Mouse (Mus musculus) CH12F3 (cell line): ENCODE results near the gene Ttc23l.

ENCODE experiments used
- in situ Hi-C: fragments of 300-500 bp; cut with MboI; formaldehyde crosslinking; loops from 2 replicates; pipeline ENCODE4 v1.14.3; 2020; ENCODE audit warnings: low sequenced_read_pairs

Gene Ttc23l

GRCm38 (mm10) chr15:10525896-10526295 is 32.6 kb downstream of the Ttc23l start:
- in situ Hi-C loops = no loop called here

- in situ Hi-C loops = no loop called here
Measured at GRCm38 (mm10) chr15:10515166-10515565, 43.3 kb downstream of the Ttc23l start.

DNA sequence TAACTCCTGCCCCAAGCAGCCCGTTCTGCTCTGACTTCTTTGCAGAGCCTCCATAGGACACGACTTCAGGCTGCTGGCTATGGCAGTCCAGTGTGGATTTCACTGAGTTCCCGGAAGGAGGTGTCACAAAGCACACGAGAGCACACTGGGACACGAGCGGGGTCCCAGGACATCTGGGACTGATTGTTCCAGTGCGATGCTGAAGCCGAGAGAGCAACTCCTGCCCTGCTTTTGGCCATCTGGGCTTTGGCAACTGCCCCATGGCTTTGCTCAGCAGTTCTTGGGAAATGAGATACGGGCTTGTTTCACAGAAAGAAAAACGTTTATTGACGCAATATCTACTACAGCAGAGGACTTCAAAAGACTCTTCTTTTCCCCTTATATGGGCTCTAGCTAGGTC is 52.4 kb downstream of the Ttc23l start:
- in situ Hi-C loops = no loop called here

- in situ Hi-C loops = no loop called here
Measured at GRCm38 (mm10) chr15:10500838-10501719, 57.4 kb downstream of the Ttc23l start.

GRCm38 (mm10) chr15:10500035-10500434 is 58.4 kb downstream of the Ttc23l start:
- in situ Hi-C loops = no loop called here

- in situ Hi-C loops = loop anchor here (10.0 to 25.0 kb wide), 2 partner anchors 395 to 888 kb away; partner anchors contain the start of gene Tars
Measured at GRCm38 (mm10) chr15:10499593-10499992, 58.9 kb downstream of the Ttc23l start.

GRCm38 (mm10) chr15:10496696-10497095 is 61.8 kb downstream of the Ttc23l start:
- in situ Hi-C loops = loop anchor here (10.0 to 25.0 kb wide), 2 partner anchors 398 to 891 kb away; partner anchors contain the start of gene Tars

DNA sequence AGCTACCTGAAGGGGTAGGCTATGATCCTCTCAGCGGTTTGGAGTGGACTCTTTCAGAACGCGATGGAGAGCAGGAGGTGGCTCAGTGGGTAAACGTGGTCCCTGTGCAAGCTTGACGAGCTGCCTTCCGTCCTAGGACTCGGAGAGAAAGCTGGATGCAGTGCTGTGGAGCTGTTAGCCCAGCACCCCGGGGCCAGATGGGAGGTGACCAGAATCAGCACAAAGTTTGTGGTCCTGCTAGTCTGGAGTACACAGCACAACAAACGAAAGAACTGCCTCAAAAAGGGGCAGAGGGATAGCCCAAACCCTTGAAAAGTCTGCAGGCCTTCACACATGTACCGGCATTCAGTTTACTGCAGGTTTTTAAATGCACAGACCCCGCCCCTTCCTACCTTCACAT is 62.5 kb downstream of the Ttc23l start:
- in situ Hi-C loops = loop anchor here (10.0 to 25.0 kb wide), 2 partner anchors 399 to 891 kb away; partner anchors contain the start of gene Tars

- in situ Hi-C loops = loop anchor here (10.0 to 25.0 kb wide), 2 partner anchors 405 to 897 kb away; partner anchors contain the start of gene Tars
Measured at GRCm38 (mm10) chr15:10490101-10490500, 68.4 kb downstream of the Ttc23l start.

GRCm38 (mm10) chr15:10487246-10487645 is 71.2 kb downstream of the Ttc23l start:
- in situ Hi-C loops = loop anchor here (25.0 kb wide), 1 partner anchor 900 kb away; the partner anchor contains the start of gene Tars

DNA sequence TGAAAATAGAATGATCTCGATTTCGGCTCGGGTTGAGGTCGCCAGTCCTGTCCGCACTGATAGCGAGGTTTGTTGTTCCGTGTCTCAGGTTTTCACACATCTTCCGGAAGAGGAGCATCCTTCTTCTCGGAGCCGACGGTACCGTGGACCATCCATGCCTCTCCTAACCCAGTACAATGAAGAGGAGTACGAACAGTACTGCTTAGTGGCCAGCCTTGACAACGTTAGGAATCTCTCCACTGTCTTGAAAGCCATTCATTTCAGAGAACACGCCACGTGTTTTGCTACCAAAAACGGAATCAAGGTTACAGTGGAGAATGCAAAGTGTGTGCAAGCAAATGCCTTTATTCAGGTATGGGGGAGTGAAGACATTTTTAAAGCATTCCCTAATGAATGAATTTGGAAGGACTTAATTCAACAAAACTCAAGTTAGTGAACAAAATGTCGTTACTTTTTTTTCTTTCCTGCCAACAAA is 72.1 kb downstream of the Ttc23l start:
- in situ Hi-C loops = loop anchor here (25.0 kb wide), 1 partner anchor 901 kb away; the partner anchor contains the start of gene Tars

GRCm38 (mm10) chr15:10485484-10486364 is 72.7 kb downstream of the Ttc23l start, which contains the start of the genes Brix1 and Rad1:
Gene Brix1 (minus strand): TSS chr15:10485947.
Gene Rad1 (plus strand): TSS chr15:10486018.
- in situ Hi-C loops = loop anchor here (25.0 kb wide), 1 partner anchor 902 kb away; the partner anchor contains the start of gene Tars

GRCm38 (mm10) chr15:10470941-10471340 is 87.5 kb downstream of the Ttc23l start:
- in situ Hi-C loops = no loop called here

- in situ Hi-C loops = no loop called here
Measured at GRCm38 (mm10) chr15:10470151-10470831, 88.2 kb downstream of the Ttc23l start, which contains the start of gene Dnajc21. Gene Dnajc21 (minus strand): TSS chr15:10470516.

DNA sequence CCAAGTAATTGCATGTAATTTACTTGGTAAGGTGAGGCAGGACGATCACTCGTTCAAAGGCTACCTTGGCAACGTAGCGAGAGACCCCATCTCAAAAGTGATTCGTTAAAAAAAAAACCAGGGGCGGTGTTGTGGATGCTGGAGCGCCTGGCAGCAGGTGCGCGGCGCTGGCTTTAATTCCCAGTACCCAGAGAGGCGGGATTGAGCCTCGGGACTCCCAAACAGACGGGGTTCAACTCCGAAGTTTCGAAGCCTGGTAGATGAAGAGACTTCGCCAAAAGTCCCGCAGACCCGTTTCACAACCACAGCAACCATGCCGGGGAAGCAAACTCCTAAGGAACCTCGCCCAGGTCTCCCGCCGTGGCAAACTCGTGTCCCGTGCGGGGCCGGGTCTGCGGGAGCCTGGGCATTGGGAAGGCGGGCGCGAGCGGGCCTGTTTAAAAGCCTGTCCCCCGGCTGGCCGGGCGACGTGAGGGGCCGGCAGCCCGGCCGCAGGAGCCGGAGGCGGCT is 88.8 kb downstream of the Ttc23l start:
- in situ Hi-C loops = no loop called here

DNA sequence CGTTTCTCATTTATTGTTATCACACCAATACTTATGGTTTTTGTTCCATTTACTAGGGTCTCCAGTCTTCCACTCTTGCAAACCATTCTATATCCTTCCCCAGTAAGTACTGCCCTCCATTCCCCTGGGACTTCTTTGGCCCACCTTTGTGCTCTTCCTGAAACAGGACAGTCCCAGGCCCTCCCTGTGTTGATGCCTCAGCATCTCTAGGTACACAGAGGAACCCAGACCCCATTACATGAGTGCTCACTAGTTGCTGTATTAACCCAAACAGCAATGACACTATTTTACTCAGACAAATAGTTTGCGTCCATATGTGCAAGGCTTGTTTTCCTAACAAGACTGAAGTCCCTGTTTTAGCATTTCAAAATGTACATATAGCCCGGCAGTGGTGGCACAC is 89.7 kb downstream of the Ttc23l start:
- in situ Hi-C loops = no loop called here

- in situ Hi-C loops = no loop called here
Measured at GRCm38 (mm10) chr15:10464678-10465077, 93.8 kb downstream of the Ttc23l start.

DNA sequence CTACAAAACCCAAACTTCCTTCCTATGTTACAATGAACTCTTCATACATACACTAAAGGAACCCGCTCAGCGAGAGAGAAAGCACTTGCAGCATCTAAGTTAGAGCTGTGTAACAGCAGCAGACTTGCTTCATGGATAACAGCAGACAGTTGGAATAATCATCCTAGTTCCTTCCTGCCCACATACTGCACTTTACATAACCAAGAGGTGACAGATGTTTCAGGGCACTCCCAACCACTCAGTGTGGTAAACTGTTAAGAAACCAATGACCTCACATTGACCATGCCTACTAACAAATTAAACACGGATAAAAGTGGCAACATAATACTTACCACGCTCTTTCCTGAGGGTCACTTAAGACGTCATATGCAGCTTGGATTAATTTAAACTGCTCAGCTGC is 94.9 kb downstream of the Ttc23l start:
- in situ Hi-C loops = no loop called here

DNA sequence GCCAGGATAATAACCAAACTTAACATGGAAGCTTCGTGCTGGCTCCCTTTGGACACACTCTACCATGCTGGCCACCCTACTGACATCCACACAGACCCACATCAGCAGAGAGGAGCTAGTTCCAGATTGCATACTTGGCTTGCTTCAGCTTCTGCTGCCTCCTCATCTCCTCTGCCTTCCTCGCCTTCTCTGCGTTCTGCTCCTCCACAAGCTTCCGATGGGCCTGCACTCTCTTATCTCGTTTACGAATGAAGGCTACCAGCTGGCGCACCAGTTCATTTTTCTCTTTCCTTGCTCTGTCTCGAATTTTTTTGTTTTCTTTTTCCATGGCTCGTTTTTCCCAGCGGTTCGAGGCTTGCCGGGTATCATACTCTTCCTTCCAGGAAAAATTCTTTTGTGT is 97.5 kb downstream of the Ttc23l start:
- in situ Hi-C loops = no loop called here
